Mouse (Mus musculus) erythroblast, adult 5-6 weeks (primary cell): Measurements from ENCODE around the gene Ttc21a. TPM values are rescaled to one million over a fixed set of nuclear protein-coding genes. Genes with fewer than 3 reads are reported as not detected.

Experiments used
- ATAC-seq: replicated peaks from 2 replicates; pipeline ENCODE4 v1.8.0; 2016; ENCODE audit warnings: moderate number of reproducible peaks, mild to moderate bottlenecking, moderate TSS enrichment, inconsistent platforms; ENCODE audit not compliant: poor library complexity, low FRiP score, severe bottlenecking
- total RNA-seq, 2 experiments: library from RNA; stranded (forward) in 1 of 2; stranded (reverse) in 1 of 2; fragments of 150-400 nt in 1 of 2; fragments of 200-764, 138-1000 nt in 1 of 2; gene quantifications; 2 replicates each; pipeline versions ENCODE4 v1.2.3 to v1.2.4; 2015 to 2017; ENCODE audit warnings: low replicate concordance in 2 of 2

Ttc21a gene
- total RNA-seq, 2 experiments from 2014 or later: 0.77 to 1.2 TPM

DNA sequence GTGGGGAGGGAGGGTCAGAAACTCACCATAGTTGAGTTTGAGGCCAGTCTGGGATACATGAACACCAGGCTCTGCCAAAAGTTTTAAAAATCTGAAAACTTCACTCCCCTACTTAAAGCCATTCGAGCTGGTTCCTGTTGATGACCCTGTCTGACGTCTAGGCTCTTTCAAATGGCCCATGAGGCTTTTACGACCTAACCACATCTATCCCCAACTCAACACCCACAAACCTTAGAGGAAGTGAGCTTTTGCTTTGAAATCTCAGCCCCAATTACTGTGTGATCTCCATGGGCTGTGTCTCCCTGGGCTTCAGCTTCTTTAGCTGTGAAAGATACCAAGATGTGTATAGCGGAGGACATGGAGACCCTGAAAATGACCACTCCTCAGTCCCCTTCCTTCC, 1.1 kb downstream of the Ttc21a start:
- ATAC-seq: no peak

- no peak for ATAC-seq
Observed at GRCm38 (mm10) chr9:119939646-119940045, 2.2 kb downstream of the Ttc21a start.

DNA sequence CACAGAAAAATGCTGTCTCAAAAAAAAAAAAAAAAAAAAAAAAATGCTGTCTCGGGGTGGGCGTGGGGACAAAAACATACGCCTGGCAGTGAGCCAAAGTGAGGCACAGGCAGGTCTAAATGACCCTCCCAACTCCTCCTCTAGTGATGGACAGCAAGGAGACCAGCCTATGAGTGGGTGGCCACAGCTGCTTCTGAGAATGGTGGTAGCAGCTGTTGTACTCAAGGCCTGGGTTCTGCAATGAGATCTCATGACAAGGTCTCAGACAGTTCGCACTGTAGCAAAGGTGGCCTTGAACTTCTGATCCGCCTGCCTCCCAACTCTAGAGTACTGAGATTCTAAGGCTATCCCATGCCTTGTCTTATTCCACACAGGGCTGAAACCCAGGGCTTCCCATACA, 4.0 kb downstream of the Ttc21a start:
- no peak for ATAC-seq

DNA sequence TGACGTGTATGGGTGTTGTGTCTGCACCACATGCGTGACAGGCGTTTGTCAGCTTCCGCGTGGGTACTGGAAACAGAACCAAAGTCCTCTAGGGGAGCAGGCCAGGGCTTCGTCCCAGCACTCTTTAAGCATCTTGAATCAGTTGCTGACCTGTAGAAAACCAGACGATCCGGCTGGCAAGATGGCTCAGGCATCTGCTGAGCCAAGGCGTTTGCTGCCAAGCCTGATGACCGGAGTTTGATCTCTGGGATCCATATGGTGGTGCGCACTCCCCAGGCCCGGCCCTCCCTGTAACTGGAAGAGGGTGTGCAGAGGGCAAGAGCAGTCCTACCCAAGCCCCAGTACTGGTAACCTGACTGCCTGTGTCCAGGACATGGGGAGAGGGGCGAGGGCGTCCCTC, 4.5 kb downstream of the Ttc21a start:
- ATAC-seq: no peak

DNA sequence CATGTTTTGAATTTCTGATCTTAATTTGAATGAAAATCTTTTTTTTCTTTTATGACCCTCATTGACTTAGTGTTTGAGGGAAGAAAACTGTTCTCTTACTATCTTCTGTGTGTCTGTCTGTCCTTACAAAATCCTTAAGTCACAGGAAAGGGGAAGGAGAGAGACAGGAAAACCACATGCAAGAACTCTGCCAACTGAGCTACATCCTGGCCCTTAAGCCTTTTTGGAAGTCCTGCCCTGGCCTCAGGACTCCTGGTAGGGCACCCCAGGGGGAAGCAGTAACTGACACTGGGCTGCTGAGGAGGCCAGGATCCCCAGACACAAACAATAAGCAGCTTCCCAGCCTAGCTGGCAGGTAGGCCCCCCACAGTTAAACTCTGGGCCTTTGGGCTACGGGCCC, 5.9 kb downstream of the Ttc21a start:
- ATAC-seq: no peak

DNA sequence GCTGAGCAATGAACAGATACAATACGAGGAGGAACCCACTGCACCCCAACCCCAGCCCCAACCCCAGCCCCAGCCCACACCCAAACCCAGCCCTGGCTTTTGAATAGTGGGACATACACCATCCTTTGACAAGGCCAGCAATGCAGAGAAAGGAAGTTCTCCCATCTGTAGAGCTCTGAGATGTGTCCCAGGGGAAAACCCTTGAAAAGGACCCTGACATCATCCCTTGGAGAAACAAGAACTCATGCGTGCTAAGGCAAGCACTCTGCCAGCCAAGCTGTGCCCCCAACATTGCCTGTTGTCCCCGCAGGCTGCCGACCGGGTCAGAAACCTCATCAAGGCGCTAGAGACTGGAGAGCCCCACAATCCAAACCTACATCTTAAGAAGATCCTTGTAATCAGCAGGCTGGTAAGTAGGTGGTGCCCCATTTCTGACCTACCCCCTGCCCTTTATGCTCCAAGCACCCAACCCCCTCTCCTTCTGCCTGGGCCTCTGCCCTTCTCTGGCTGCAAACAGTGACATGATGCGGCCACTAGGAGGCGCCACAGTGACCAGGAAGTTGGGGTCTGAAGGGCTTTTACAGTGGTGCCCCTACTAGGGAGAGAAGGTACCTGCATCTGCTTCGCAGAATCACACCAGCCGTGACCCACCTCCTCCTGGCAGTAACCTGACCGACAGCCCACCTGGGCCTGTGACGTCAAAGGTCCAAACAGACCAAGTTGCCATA, 7.9 kb downstream of the Ttc21a start:
- 0 out of 2 replicates have a peak, but pooled peaks have one; percentile 40 for ATAC-seq

GRCm38 (mm10) chr9:119948804-119949203, 11.4 kb downstream of the Ttc21a start:
- ATAC-seq: no peak

- no peak for ATAC-seq
Observed at GRCm38 (mm10) chr9:119950434-119950833, 13.0 kb downstream of the Ttc21a start.

DNA sequence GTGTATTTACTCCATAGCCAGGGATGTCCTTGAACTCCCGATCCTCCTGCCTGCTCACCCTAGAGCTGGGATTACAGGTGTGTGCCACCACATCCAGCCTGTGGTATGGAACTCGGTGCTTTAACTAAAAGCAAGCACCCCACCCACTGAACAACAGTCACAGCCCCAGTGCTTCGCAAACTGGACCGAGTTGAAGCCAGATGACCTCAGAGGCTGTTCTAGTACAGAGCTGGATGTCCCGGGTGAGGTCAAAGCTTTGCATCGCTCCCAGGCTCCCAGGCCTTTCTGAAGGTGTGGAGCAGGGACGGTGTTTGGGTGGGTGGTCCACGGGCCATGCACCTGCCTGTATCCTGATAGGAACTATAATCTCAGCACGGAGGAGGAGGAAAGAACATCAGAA, 14.0 kb downstream of the Ttc21a start:
- no peak for ATAC-seq

- no peak for ATAC-seq
Observed at GRCm38 (mm10) chr9:119958835-119959234, 21.4 kb downstream of the Ttc21a start.

DNA sequence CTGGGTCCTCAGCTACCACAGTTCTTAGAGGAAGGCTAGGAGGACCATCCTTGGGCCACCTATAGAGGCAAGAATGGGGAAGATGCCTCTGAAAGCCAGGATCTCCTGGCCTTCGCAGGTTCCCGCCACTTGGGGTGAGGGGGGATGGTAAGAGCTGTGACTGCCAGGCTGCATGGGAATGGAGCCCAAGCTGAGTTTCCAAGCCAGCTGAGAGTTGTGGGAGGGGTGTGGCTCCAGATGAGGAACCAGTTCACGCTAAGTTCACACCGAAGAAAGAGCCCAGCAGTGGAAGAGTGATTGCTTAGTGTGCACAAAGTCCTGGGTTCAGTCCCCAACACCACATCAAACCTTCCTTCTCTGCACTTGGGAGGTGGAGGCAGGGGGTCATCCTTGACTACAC, 24.8 kb downstream of the Ttc21a start:
- no peak for ATAC-seq

DNA sequence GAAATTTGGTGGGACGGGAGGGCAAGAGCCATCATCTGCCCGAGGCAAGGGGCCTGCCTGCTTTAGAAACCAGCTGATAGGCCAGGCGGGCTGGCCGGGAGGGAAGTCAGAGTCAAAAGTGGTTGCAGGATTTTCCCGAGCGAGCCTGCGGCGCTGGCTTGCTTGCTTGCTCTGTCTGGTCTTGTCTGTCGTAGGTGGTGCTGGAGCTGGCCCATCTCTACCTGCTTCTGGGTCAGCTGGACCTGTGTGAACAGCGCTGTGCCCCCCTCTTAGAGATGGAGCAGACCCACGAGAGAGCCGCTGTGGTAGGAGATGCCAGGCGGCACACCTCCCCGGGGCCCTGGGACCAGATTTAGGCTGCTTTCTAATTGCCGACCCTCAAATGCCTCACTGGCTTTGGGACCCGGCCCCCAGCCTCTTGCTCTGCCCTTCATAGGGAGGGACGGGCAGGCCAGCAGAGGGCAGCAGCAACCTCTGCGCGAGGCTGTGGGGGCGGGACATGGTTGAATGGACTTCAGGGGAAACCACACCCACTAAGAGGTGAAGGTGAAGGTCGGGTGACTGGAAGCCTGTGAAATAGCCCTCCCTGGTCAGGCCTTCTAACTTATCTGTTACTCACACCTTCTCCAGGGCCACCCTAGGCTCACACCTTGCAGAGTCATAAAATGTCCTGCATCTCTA, 25.7 kb downstream of the Ttc21a start:
- no peak for ATAC-seq

DNA sequence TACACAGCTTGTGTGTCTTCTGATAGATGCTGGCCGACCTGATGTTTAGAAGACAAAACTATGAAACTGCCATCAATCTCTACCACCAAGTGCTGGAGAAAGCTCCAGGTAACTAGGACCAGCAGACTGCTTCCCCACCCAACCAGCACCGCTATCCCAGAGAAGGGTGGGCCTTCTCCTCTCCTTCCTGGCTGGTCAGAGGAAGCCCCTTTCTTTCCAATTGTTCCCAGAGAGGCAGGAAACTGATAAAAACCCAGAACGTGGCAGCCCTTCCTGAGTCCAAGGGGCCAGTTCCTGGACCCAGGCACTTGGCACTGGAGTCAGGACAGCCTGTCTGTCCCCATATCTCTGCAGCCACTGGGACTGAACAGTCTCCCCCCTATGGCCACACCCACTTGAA, 26.8 kb downstream of the Ttc21a start:
- no peak for ATAC-seq

DNA sequence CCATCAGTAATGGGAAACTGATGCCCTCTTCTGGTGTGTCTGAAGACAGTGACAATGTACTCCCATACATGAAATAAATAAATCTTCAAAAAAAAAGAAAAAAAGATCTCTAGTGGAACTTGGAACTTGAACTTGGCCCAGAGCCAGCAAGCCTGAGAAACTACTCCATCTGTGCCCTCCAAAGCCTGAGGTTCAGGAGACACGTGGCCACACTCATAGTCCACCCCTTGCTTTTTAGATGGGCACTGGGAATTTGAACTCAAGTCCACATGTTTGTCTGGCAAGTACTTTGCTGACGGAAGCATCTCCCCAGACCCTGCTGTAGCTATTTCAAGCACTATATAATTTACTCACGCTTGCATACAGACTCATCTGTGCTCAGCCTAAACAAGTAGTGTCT, 27.8 kb downstream of the Ttc21a start:
- ATAC-seq: no peak

DNA sequence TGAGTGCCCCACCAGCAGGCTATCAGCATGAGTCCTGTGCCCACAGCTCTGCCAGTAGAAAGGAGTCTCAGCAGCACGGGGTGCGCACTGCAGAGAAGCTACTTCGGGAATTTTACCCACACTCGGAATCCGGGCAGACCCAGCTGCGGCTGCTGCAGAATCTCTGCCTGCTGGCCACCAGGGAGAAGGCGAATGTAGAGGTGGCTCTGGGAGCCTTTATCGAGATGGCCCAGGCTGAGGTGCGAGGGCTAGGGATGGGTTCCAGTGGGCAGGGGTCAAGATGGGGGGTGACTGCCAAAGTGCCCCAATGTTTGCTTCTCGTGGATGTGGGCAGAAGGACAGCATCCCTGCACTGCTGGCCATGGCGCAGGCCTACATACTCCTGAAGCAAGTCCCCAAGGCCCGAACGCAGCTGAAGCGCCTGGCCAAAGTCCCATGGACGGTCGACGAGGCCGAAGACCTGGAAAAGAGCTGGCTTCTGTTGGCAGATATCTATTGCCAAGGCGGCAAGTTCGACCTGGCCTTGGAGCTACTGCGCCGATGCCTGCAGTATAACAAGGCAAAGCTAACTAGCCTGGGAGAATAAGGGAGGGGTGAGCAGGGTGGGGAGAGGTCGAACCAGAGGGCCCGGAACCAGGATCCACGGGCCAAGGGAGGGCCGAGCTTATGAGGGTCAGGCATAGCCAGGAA, 29.0 kb downstream of the Ttc21a start:
- no peak for ATAC-seq

- no peak for ATAC-seq
Observed at GRCm38 (mm10) chr9:119969811-119970210, 32.4 kb downstream of the Ttc21a start.

DNA sequence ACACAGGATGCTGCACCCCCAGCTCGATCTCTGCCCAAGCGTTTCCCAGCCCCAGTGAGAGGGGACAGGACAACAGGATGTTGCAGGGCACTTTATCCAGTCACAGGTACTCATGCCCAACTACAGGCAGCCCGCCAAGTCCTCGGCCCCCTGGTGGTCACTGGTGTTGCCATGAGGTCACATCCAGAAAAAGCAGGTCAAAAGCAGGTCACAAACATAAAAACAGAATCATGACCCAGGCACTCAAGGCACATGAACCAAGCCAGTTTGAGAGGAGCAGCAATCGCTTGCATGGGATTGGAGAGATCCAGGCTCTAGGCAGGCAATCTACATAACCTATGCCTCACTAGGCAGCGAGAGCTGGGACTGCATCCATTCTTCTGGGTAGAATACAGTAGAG, 32.8 kb downstream of the Ttc21a start:
- no peak for ATAC-seq

- ATAC-seq: no peak
Observed at GRCm38 (mm10) chr9:119970763-119971656, 33.6 kb downstream of the Ttc21a start.

DNA sequence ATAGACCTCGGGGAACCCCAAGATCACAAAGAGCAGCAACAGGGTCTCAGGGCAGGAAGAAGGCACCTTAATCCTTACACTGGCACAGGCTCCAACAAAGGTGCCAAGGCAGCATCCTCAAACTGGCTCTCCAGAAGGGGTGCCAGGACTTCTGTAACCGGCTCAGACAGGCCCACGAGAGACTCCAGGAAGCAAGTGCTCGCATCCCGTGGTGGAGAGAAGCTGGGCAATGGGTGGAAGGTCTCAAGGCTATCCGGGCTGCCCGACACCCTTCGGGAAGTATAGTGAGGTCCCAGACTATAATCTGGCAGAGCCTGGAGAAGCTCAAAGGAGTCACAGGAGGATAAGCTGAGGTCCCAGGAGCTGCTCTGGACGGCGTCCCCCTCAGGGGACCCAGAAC, 34.8 kb downstream of the Ttc21a start:
- ATAC-seq: no peak

DNA sequence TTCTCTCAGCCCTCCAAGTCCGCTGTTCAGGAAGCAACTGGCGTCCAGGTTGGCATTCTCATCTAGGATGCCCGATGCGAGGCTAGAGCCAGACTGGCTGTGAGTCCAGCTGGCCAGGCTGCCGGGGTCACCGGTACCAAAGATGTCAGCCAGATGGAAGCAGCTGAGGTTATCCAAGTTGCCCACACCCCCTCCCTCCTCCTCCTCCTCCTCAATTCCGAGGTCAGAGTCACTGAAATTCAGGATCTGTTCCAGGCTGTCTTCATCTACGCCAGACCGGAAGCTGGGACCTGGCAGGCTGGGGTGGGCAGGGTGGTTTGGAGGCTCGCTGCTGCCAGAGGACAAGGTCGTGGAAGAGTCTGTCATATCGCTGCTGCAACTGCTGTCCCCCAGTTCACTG, 35.2 kb downstream of the Ttc21a start:
- ATAC-seq: no peak
